Mouse (Mus musculus) embryo, embryonic 10.5 days (tissue): ENCODE results near the gene Spata9.

Source experiments
- DNase-seq: peaks from one replicate; pipeline ENCODE4 v3.0.0-alpha.2; 2015; ENCODE audit warnings: low spot score

The Spata9 gene

DNA sequence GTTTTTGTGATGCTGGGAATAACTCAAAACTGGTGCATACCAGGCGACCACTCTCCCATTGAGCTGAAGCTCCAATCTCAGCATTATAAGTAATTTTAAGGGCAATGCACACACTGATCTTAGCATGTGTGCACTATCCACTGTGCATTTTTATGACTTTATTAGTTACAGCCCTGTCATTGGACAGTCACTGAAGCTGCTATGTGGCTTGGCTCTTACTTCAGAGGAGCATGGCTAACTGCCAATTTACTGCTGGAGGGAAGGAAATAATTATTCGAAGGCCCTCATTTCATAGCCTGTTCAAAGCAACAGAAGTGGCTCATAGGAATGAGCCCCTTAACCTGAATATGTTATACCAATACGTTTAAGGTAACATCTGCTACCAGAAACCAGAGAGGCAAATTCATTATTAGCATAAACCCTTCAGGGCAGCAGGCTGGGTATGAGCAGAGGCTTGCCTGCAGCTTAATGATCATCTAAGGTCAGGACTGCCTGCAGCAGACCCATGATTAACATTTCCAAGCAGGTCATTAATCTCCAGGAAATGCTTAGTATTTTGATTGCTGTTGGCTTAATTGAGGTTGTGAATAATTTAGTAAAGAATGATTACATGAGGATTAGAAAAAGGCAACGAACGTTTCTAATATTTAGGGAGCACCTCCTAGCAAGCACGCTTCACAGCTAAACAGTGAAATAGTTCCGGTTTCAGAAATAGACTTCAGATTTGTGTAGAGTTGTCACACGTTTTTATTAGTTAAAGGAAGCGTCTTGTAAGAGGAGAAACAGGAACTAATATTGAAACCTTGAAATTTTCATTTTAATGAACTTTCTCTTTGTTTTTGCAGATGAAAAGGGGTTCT lies 25.4 kb downstream of the Spata9 start:
- peak; percentile 29 for DNase-seq

DNA sequence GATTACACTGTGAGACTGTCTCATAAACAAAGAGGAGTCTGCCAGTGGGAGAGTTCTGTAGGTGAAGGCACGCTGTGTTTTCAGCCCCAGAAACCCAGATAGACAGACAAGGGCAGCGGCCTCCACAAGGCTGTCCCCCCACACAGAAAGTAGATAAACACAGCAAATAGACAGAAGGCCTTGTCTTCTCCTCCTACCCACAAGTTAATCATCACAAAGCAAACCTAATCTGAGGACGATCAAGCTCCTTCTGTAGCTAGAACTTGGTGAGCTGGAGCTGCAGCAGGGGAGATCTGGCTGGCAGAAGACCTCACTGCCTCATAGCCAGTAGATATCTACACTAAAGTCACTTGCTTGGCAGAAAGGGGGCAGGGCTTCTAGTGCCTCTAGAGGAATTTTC lies 36.3 kb downstream of the Spata9 start:
- no peak for DNase-seq

DNA sequence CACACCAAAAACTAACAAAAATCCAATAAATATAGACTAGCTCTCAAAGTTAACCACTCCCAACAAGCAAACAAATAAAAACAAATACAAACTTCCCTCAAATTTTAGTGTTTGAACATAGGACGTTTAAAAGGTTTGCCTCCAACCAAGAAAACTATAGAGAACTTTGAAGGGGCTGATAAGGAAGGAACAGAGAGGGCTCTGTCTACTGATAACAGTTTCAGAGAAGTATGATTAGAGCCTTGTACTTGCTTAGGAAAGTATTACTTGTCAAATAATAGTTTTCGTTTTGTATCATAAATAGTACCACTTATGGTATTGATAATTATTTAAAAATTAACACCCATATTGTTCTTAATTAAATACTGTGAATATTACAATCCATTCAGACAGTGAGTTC lies 47.6 kb downstream of the Spata9 start:
- no peak for DNase-seq

DNA sequence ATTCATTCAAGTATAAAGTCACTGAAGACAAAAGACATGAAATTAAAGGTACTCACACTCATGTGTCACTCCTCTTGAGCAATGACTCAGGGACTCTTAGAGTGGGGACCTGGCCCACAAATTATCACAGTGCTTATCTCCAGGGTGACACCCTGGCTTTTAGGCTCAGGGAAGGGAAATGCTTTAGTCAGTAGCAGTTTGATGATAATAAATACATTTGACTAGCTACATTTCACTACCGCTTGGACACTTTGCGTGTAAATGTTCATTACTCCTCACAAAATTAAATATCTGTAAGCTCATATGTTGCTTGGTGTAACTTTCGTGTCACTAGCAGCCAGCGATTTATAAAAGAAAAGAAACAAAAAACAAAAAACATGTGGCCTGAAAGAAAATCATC lies 50.5 kb downstream of the Spata9 start:
- DNase-seq, result peak; percentile 34

DNA sequence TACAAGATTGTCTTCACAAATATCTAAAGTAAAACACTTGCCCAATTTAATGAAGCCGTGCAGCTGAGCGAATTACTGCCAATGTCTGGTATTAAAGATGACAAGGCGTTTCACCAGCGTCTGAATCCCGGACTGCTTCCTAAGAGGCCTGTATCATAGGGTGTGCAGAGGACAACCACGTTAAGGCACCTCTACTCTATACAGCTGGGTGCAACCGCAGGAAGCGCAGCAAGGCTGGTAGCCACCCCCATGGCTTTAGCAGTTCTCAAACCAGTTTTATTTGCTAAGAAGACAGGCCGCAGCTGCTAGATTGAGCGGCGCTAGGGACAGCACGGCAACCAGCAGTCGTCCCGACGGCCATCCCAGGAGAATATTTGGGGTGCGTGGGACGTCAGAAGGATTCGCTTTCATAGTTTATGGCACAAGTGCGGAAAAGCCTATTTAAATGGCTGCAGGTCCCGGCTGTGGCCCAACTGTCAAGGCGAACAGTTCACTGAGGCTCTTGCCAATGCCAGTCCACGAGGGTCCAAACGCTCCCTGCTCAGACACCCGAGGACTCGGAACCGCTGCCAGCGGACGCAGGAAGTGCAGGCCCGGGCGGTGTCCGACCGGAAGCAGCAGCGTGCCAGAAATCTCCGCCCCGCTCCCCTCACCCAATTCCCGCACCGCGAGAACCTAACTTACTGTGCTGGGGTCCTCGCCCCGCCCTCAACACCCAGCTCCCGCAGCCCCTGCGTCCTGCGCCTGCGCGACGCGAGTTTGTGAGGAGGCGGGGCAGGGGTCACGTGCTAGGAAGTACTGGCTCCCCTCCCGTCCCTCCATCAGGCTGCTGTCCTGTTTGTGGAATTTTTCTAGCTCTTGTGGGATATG lies 51.3 kb downstream of the Spata9 start, which contains the start of gene Rfesd:
Rfesd (minus strand) TSS at position 746 of the 870 bp plus-strand sequence.
- peak; percentile 99 for DNase-seq

DNA sequence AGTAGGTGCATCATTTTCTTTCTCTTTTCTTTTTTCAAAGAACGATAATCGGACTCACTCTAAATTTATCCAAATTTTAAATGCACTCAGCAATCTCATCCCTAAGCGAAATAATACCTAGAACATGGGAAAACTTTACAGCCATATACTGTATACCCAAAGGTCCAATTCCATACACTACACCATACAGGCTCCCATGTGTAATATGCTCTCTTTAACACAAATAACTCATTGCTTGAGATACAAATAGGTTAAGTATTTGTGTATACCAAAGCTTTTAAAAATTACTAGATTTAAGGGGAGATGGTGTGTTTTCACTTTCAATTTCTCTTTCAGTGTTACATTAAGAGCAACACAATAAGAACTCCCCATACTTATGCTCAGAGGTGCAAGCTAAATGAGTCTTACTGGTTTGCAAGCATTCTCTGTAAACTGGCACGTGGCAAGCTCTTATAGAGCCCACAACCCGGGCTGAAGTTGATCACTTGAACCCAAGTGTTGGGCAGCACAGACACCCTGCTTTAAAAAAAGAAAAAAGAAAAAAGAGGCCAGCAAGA lies 52.0 kb downstream of the Spata9 start:
- no peak for DNase-seq

DNA sequence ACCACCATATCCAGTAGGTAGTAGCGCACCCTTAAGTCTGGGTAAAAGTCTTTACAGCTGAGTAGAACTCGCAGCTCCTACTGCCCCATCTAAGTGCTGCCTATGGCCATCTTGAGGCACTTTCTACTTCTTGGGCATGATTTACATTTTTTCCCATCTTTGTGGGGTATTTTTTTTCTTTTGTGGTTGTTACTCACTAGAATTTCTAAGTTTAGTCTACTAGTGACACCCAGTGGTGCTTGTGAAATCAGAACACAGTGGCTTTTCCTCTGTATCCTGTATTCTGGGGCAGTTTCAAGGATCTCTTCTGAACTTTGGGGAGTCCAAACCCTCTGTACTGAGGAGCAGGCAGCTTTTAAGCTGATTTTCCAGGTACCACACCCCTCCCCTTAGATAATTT lies 54.8 kb downstream of the Spata9 start:
- peak; percentile 13 for DNase-seq

DNA sequence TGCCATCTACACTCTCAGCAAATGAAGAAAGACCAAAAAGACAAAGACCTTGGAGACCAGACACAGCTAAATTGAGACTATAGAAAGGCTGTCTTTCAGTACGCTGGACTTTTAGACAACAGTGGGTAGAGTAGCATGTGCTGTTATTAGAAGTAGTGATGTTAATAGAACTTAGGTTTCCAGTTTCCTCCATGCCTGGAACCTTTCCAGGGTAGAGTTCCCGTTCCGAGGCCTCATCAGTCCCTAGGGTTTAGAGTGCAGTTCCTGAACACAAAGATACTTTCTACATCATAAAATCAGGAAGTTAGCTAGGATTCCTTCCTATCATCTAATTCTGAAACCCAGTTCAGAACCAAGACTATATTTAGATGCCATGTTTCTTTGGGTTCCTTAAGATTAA lies 57.6 kb downstream of the Spata9 start:
- no peak for DNase-seq

DNA sequence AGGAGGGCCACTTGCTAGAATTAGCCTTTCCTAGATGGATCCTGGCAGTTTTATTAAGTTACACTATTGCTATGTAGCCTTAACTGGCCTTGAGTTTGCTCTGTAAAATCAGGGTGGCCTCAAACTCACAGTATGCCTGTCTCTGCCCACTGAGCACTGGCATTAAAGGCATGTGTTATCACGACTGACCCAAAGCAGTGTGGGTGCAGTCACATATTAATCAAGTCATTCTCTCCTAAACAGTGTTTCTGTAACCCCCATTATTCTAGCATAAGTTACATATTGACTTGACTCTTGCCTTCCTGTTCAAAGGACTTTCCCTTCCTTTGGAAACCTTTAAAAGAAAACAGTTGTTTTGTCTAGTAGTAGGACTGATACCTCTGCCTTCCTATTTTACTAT lies 75.5 kb downstream of the Spata9 start:
- no peak for DNase-seq

DNA sequence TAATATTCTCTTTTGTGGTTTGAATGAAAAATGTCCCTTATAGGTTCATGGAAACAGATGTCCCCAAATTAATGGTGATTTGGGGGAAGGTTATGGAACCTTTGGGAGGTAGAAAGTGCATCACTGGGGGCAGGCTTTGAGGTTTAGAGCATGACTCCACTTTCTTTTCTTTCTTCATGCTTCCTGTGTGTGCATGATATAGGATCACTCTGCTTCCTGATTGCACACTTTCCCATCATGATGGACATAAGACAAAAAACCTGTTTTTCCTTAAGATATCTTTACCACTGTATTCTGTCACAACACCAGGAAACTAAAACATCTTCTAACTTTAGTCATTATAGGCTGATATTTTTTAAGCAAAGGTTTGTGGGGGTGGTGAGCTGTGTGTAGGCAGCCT lies 78.0 kb downstream of the Spata9 start:
- no peak for DNase-seq
